Mouse (Mus musculus) small intestine, adult 10 weeks (tissue): ENCODE results near the gene Igfbp3. TPM values are rescaled to one million over a fixed set of nuclear protein-coding genes. Genes with fewer than 3 reads are reported as not detected.

Experiments
- polyA plus RNA-seq: library from polyadenylated mRNA; stranded (reverse); fragments of 350-450 nt; fragmentation: Illumina TruSeq; extraction: RNeasy Lipid Tissue Mini Kit (QIAGEN cat#74804); gene quantifications from one replicate; pipeline ENCODE4 v1.2.3, GENCODE M21; 2014; ENCODE audit warnings: low replicate concordance

The Igfbp3 gene
- polyA plus RNA-seq: 79.4 TPM

DNA sequence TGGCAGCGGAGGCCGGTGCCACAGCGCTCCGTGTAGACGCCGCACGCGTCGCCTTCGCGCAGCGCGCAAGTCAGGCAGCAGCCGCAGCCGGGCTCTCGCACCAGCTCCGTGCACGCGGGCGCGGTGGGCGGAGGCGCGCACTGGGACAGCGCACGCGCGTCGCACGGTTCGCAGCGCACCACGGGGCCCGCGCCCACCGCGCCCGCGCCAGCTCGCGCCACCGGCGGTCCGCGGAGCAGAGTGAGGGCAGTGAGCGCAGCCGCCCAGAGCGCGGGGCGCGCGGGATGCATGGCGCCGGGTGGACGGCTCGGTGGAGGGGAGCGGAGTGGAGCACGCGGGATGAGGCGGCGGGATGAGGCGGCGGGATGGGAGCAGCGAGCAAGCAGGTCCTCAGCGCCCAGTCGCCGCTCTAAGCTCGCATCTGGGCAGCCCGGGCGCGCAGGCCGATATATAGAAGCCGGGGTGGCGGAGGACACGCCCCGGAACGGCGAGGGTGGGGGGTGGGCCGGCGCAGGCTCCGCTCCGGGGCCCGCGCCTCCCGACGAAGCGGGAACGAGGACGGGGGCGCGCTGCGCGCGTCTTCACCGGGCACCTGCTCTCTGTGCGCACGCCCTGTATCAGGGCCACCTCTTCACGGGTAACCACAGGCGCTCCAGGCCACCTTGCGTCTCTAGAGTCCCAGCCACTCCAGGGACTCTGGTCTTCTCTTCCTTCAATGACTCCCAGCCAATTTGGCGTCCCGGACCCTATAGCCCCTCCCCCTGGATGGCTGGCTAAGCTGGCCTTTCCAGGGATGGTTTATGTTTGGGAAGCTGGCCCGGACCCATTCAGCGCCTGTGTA, at the start of gene Igfbp3:
Gene Igfbp3 (minus strand): TSS at position 423 of the 841 bp plus-strand sequence.

DNA sequence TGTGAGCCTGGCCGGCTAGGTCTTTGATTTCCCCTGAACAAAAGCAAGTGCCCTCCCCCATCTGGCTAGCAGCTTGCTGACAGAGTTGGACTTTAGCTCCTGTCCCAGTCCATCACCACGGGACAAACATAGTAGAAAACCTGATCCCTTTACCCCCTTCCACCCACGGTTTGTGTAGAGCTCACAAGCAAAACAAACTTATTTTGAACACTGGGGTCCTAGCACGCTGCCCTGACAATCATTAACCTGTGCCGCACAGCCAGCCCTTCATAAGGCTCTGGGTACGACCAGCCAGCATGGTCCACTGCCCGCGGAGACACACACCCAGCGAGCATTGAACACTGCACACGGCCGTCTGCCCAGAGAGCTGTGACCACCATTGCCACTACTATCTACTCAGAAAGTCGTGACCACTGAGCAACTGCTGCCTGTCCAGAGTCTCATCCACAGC, 16.2 kb downstream of the Igfbp3 start, which contains the start of gene Igfbp1:
Gene Igfbp1 (plus strand): TSS at position 292 of the 451 bp plus-strand sequence.

DNA sequence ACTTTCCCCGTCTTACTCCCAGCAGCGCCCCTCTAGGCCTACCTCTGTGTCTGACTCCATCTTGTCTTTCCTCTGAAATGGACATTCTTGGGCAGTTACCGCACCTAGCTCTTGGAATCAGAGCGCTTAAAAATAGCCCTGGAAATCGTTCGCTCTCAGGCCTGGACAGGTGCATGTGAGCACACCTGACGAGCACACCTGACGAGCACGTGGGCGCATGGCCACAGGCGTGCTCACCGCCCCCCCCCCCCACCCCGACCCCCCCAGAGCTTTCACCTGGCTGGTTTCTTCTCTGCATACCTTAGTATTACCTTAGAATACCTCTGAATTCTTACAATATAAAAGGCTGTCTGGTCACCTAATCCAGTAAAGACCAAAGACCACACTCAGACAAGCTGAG, 25.3 kb downstream of the Igfbp3 start, which contains the start of gene Gm11985:
Gene Gm11985 (minus strand): TSS at position 101 of the 400 bp plus-strand sequence.

Other genes starting within 250 kb of the Igfbp3 start
- 0.33 TPM for gene Adcy1, start 150.4 kb downstream of the Igfbp3 start, polyA plus RNA-seq
- gene Gm11985, start 25.4 kb downstream of the Igfbp3 start, polyA plus RNA-seq: not detected
- not detected for gene Igfbp1, start 16.1 kb downstream of the Igfbp3 start, polyA plus RNA-seq